Mouse (Mus musculus): ENCODE results near the gene Apoc2.

Apoc2 gene

GRCm38 (mm10) chr7:19677872-19678271, at the start of gene Apoc2:
Gene Apoc2 (minus strand): TSS chr7:19677941.
- WGBS, result 92% methylated on average over 8 of the region's 8 CpGs

GRCm38 (mm10) chr7:19726541-19726940, 48.8 kb upstream of the Apoc2 start:
- 93% methylated on average over 4 of the region's 4 CpGs for WGBS

GRCm38 (mm10) chr7:19724167-19724566, 46.4 kb upstream of the Apoc2 start:
- WGBS, result 95% methylated on average over 12 of the region's 12 CpGs

GRCm38 (mm10) chr7:19722754-19723195, 45.0 kb upstream of the Apoc2 start:
- WGBS, result 79% methylated on average over 6 of the region's 6 CpGs

- whole genome bisulfite sequencing, result 94% methylated on average over 4 of the region's 4 CpGs
Observed at GRCm38 (mm10) chr7:19719200-19719599, 41.5 kb upstream of the Apoc2 start.

GRCm38 (mm10) chr7:19718297-19718952, 40.7 kb upstream of the Apoc2 start:
- 87% methylated on average over 5 of the region's 5 CpGs for WGBS

- WGBS, result 91% methylated on average over 4 of the region's 4 CpGs
Observed at GRCm38 (mm10) chr7:19717346-19717745, 39.6 kb upstream of the Apoc2 start.

DNA sequence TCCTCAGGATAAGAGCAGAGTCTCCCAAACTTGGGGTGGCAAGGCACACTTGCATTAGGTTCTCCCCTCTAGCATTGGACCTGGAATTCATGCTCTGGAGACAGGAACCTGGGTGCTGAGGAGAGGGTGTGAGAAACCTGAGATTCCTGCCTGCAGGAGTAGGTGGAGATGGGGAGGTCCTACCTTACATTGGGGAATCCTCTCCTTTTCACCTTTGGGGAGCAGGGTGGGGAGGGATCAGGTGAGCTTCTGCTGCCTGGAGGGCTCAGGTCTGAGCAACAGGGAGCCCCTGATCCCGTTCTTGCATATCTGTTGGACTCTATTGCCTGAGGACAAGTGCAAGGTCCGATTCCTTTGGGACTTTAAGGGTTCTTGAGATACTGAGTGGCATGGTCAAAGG, 39.1 kb upstream of the Apoc2 start:
- WGBS, result 96% methylated on average over 2 of the region's 2 CpGs

- 2% methylated on average over 18 of the region's 18 CpGs for WGBS
Observed at GRCm38 (mm10) chr7:19716055-19716682, 38.4 kb upstream of the Apoc2 start.

DNA sequence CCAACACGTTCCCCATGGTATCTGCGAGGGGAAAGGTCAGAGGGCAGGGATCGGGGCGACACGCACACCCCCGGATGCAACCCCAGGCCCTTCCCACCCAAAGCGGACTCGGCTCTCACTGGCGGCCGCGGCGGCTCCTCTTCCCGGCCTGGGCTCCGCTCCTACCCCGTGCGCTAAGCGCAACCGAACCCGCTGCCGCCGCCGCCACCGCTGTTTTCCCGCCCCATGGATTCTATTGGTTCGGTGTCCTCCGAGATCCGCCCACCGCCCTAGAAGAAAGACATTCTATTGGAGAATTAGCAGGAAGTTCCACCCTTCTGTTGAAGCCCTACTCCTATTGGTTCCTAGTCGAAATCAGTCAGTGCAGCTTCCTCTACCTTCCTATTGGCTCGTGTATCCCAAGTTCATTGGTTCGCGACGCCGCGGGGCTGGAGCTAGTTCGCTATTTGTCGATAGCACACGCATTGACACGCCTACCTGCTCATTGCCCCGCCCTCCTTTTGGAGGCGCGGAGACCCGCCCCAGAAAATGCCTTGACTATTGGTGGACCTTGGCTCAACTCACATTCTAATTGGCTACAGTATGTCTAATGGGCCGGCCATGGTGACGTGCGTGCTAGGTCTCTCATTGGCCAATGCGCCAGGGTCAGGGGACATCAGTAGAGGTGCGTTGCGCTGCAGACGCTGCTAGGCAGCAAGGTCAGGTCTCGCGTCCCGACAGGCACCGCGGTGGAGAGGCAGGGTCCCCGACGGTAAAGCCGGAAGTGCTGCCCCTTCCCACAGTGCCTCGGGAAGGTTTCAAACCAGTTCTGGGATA, 37.7 kb upstream of the Apoc2 start, which contains the start of gene Tomm40:
TSS of gene Tomm40 (minus strand) at position 200 of the 816 bp plus-strand sequence.
- WGBS, result under 1% methylated on average over 59 of the region's 59 CpGs

GRCm38 (mm10) chr7:19714836-19715235, 37.1 kb upstream of the Apoc2 start:
- WGBS, result under 1% methylated on average over 39 of the region's 39 CpGs

DNA sequence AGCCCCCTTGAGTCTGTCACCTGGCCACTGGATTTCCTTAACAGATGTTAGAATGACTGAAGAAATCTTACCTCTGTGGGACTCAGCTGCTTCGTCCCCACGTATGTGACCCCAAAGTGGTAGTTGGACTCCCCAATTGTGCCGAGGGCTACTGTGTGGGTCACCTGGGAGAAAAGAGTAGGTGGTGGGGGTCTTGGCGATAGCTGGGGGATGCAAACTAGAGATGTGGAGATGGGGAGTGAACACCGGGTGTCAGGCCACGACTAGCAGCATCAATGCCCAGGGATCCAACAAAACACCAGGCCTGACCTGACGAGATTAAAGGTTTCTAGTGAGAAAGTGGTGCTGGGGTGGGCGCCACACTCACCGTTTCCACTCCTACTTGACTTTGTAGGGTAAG, 35.9 kb upstream of the Apoc2 start:
- 88% methylated on average over 9 of the region's 9 CpGs for WGBS

DNA sequence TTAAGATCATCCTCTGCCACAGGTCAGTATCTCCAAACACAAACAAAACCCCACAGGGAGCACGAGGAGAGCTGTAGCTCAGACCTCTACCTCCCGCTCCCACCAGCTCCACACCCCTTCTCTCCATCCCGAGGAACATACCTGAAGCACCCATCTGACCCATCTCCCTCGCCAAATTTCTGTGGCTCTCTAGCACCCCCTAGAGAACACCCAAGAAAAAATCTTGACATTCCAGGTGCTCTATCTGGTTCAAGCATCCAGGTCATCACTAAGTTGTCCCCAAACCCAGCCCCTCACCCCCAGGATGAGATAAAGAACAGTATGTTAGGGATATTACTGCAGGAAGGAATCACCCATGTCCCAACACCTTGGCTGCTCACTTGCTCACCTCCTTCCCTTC, 35.5 kb upstream of the Apoc2 start:
- WGBS, result 43% methylated on average over 4 of the region's 4 CpGs

GRCm38 (mm10) chr7:19712414-19712813, 34.7 kb upstream of the Apoc2 start:
- WGBS, result 35% methylated on average over 4 of the region's 4 CpGs

DNA sequence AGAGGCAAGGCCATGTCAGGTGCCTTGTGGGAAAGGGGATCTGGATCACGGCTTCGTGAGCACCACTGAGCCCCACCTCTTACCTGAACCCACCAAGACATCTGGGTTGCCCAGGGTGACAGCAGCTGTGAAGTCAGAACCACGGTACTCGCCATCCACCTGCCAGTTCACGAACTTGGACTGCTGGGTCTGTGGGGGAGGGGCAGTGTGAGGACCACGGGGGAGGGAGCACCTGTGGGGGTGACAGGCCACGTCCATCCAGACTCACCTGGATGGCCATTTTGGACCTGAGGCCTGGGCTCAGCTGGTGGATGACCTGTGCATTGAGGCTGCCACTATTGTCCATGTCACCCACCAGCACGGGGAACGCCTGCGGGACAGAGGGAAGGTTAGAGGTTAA, 32.9 kb upstream of the Apoc2 start:
- WGBS, result 92% methylated on average over 10 of the region's 10 CpGs

GRCm38 (mm10) chr7:19705271-19705670, 27.5 kb upstream of the Apoc2 start:
- WGBS, result 93% methylated on average over 7 of the region's 7 CpGs

DNA sequence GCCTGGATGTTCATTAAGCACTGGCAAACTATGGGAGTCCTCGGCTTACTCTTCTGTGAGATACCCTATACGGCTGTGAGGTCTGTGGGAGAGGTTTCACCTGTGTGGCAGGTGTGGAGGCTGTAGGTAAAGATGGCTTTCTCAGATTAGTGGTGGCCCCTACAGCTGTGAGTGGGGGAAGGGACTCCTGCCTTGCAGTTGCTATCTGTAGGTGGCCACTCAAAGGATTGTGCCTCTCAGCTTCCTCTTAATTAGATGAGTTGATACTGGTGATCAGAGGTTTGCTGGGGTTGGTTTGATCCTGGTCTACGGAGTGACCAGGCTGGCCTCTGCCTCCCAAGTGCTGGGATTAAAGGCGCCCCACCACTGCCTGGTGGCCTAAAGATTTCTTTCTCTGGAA, 26.7 kb upstream of the Apoc2 start:
- 96% methylated on average over 4 of the region's 4 CpGs for WGBS

- 95% methylated on average over 16 of the region's 16 CpGs for WGBS
Observed at GRCm38 (mm10) chr7:19702859-19703555, 25.3 kb upstream of the Apoc2 start.

DNA sequence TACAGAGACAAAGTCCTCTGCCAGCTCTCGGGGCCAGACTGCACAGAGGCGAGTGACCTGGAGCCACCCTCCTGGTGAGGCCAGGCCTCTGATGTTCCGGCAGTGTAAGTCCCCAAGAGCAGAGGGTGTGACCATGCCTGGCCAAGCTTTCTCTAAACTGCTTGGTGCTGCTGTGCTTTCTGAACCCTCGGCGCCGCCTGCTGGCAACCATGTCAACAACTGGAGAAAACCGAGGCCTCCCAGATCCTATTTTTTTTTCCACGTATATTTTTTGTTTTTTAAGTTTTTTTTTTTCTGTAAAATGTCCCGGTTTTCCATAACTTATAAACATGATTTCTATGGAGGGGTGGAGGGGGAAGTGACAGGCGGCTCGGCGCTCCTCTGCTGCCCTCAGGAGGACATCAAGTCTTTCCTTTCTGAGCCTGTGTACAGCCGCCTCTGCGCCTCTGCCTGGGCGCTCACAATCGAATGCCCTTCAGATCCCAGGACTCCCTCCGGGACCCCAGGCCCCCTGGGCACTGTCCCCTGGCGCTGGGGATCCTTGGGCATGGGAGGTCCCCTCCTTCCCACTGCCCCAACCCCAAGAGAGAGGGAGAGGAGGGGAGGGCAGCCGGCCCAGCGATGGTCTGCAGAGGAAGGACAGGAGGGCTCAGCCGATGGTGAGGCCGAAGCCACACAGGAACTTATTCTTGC, 23.5 kb upstream of the Apoc2 start:
- WGBS, result 32% methylated on average over 22 of the region's 22 CpGs

DNA sequence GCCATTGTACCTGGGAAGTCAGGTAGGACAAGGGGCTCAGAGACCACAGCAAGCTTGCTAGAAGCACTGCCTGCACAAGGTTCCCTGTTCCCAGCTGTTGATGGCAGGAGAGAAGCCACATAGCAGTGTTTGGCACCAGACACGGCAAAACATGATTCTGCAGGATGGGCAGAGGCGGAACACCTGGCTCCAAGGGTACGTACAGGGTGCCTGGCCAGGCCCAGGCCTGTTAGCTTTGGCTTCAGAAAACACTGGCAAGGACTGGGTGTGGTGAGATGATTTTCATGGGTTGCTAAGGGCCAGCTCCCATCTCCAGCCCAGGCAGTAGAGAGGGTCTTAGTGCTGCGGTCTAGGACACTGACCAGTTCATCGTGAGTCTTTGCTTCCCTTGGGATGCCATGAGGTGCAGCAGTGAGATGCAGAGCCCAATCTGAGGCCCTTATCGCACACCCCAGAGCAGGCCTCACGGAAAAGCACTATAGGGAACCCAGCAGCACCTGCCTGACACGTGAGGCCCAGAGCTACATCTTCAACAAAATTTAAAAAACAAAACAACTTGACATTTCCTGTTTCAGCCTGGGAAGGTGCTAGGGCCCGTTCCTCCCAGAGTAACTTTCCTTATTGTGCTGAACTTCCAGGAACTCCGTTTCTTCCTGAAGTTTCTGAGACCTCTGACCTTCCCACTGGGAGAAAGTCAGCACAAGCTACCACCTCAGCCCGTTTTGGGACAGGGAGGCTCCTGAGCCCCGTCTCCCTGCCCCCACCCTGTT, 22.7 kb upstream of the Apoc2 start:
- WGBS, result 61% methylated on average over 12 of the region's 12 CpGs

DNA sequence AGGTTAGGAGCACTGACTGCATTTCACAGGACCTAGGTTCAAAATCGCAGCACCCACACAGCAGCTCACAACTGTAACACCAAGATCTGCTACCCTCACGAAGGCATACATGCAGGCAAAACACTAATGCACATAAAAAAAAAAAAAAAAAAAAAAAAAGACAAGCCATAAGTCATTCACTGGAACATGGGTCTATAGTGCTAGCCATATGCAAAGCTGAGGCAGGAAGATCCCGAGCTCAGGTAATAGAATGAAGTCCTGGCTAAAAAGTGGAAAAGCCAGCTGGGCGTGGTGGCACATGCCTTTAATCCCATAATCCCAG, 22.0 kb upstream of the Apoc2 start:
- 73% methylated on average over 4 of the region's 4 CpGs for WGBS
